ENCODE assay signal across 28 mouse cellular contexts in the genomic region with DNA sequence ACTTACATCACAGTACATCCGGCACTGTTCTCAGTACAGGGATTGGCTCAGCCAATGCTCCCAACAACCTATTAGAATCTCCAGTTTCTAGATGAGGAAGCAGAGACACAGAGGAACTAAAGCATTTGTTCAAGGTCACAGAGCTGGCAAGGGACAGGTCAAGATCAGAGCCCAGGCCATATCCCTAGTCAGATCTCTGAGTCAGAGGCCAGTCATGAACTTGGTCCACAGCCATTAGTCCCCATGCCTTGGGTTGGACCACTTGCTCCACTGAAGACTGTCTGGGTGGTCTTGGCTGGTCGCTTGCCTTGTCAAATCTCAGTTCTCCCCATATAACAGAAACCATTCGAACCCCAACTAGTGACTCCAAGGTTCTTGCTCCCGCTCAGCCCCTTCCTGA. TPM values are rescaled to one million over a fixed set of nuclear protein-coding genes. Genes with fewer than 3 reads are reported as not detected.
DNase-seq lines count a peak whose midpoint lies in the region; ATAC-seq lines count a peak whose summit lies in the region.
"Had no signal": no experiment of that assay in that cellular context is flagged by ENCODE, and none has a peak within 500 bp of the region (broad histone marks: within the 10 kb centered on the region; RNA-seq: fewer than 3 reads in every experiment).

No protein-coding gene starts in this region.

- ATAC-seq in forebrain, embryonic 12.5 days (ENCODE audit: low FRiP score) = no peak
- ATAC-seq: activated CD4-positive, CD25-positive, alpha-beta regulatory T cell, adult 4 months; CD4-positive, CD25-positive, alpha-beta regulatory T cell, adult 4 months; Patski had no signal

- peak; percentile 52 for DNase-seq in adrenal gland, adult 2 months
- no peak for DNase-seq in adrenal gland, postnatal 14 days
- DNase-seq in heart, adult 11 months = peak; percentile 86
- no peak for DNase-seq in heart, adult 9 months (ENCODE audit: low spot score in 2 of 2)
- DNase-seq in 416B (ENCODE audit: low read depth) = peak; percentile 82
- DNase-seq: adrenal gland, adult 8-10 months; adrenal gland, postnatal 10 days; adrenal gland, postnatal 25 days; B cell, adult 2 months; cerebellum, adult 11 months; cerebellum, adult 11-12 months; cerebellum, adult 18-20 months; cerebellum, adult 2 months; cerebellum, adult 8-10 months; cerebellum, adult 9-10 months had no signal

- H3K36me3 ChIP-seq in forebrain, embryonic 12.5 days (replicated peaks) = no peaks in the 10 kb centered on the region
- H3K36me3 ChIP-seq: G1E had no signal

- H3K27me3 ChIP-seq in forebrain, embryonic 12.5 days = peaks cover 2% of the 10 kb centered on the region; the same call in 1 of the 2 replicates

- H3K4me2 ChIP-seq in forebrain, embryonic 12.5 days = no peak overlapping the region

- 82% methylated on average over 4 of the region's 4 CpGs for WGBS in forebrain, embryonic 12.5 days

- no peak overlapping the region for H3K4me3 ChIP-seq in forebrain, embryonic 12.5 days (replicated peaks)

- H3K27ac ChIP-seq in forebrain, embryonic 12.5 days = no peak overlapping the region

- peaks cover 3% of the 10 kb centered on the region; the same call in 1 of the 2 replicates for H3K4me1 ChIP-seq in forebrain, embryonic 12.5 days

- no peak overlapping the region for H3K9ac ChIP-seq in forebrain, embryonic 12.5 days

- no peaks in the 10 kb centered on the region for H3K9me3 ChIP-seq in forebrain, embryonic 12.5 days
- H3K9me3 ChIP-seq: G1E had no signal

RNA-seq across cellular contexts. Expression of a gene that starts 1.3 kb away (rescaled TPM):
- 10 to 100 TPM; 22.9 to 23.0 TPM for total RNA-seq in adrenal gland, adult 2 months (2021)
- polyA plus RNA-seq in adrenal gland, adult 2 months (2012; rRNA removed) = 34.6 and 49.7 TPM in 2 replicates
- 19.8 and 26.8 TPM in 2 replicates for total RNA-seq in adrenal gland, postnatal 14 days (2021)
- polyA plus RNA-seq in forebrain, embryonic 12.5 days (2016; fragmentation: Nextera tagmentation; extraction: Ambion mirVana) = 2.2 and 2.4 TPM in 2 replicates
- total RNA-seq: MEL had no signal
- polyA plus RNA-seq: activated CD4-positive, CD25-positive, alpha-beta regulatory T cell, adult 4 months; C2C12; Patski had no signal

RNA-seq across cellular contexts. Expression of a gene that starts 17.6 kb away (rescaled TPM):
- total RNA-seq in adrenal gland, adult 2 months (2021) = not detected
- not detected in 2 replicates for polyA plus RNA-seq in adrenal gland, adult 2 months (2012; rRNA removed)
- total RNA-seq in adrenal gland, postnatal 14 days (2021) = not detected in 2 replicates
- not detected in 2 replicates for polyA plus RNA-seq in forebrain, embryonic 12.5 days (2016; fragmentation: Nextera tagmentation; extraction: Ambion mirVana)
- total RNA-seq: adrenal gland, adult 8-10 months; adrenal gland, postnatal 10 days; adrenal gland, postnatal 25 days; adrenal gland, postnatal 36 days; adrenal gland, postnatal 4 days; CH12.LX; ES-E14; MEL had no signal
- polyA plus RNA-seq: activated CD4-positive, CD25-positive, alpha-beta regulatory T cell, adult 4 months; C2C12; CD4-positive, CD25-positive, alpha-beta regulatory T cell, adult 4 months; cerebellum, adult 2 months; G1E; Patski had no signal

RNA-seq across cellular contexts. Expression of a gene that starts 50.9 kb away (rescaled TPM):
- not detected for total RNA-seq in adrenal gland, adult 2 months (2021)
- polyA plus RNA-seq in adrenal gland, adult 2 months (2012; rRNA removed) = not detected in 2 replicates
- not detected in 2 replicates for total RNA-seq in adrenal gland, postnatal 14 days (2021)
- not detected in 2 replicates for polyA plus RNA-seq in forebrain, embryonic 12.5 days (2016; fragmentation: Nextera tagmentation; extraction: Ambion mirVana)
- total RNA-seq: adrenal gland, adult 18-20 months; adrenal gland, adult 8-10 months; adrenal gland, postnatal 10 days; adrenal gland, postnatal 25 days; adrenal gland, postnatal 36 days; adrenal gland, postnatal 4 days; CH12.LX; ES-E14; MEL had no signal
- polyA plus RNA-seq: activated CD4-positive, CD25-positive, alpha-beta regulatory T cell, adult 4 months; brain, embryonic 14.5 days; C2C12; CD4-positive, CD25-positive, alpha-beta regulatory T cell, adult 4 months; cerebellum, adult 2 months; G1E; Patski had no signal

Comparison
In these comparisons a context has a peak if more than half of its experiments do, and no peak if none do; other contexts are left out.
1. DNase-seq: peak in adrenal gland, adult 2 months (single experiment), heart, adult 11 months (single experiment) and 416B (single experiment); none in adrenal gland, postnatal 14 days (single experiment) and heart, adult 9 months (0 of 2).